Mouse (Mus musculus) heart, embryonic 10.5 days (tissue): ENCODE results near the gene Map2k1. TPM values are rescaled to one million over a fixed set of nuclear protein-coding genes. Genes with fewer than 3 reads are reported as not detected.
A peak's percentile ranks its signal among the peaks of the same experiment; 100 is the strongest.

Source experiments
- DNase-seq: peaks from one replicate; pipeline ENCODE4 v3.0.0-alpha.2; 2017; ENCODE audit warnings: low spot score
- H3K27ac ChIP-seq: fragments of 300-500 bp; sonication (generic); 2 replicates; pipeline ENCODE4 v1.5.1; 2016; ENCODE audit warnings: mild to moderate bottlenecking
- H3K27me3 ChIP-seq: fragments of 300-500 bp; sonication (generic); 2 replicates; pipeline ENCODE4 v1.6.1; 2016; ENCODE audit warnings: mild to moderate bottlenecking; ENCODE audit not compliant: poor library complexity, insufficient read depth, severe bottlenecking
- H3K36me3 ChIP-seq: fragments of 300-500 bp; sonication (generic); 2 replicates; pipeline ENCODE4 v1.6.1; 2016; ENCODE audit warnings: mild to moderate bottlenecking, moderate library complexity
- H3K4me1 ChIP-seq: fragments of 300-500 bp; sonication (generic); 2 replicates; pipeline ENCODE4 v1.6.1; 2016; ENCODE audit warnings: mild to moderate bottlenecking
- H3K4me3 ChIP-seq: fragments of 300-500 bp; sonication (generic); 2 replicates; pipeline ENCODE4 v1.5.1; 2016; ENCODE audit warnings: mild to moderate bottlenecking, moderate library complexity
- H3K9me3 ChIP-seq: fragments of 300-500 bp; sonication (generic); 2 replicates; pipeline ENCODE4 v1.6.1; 2016; ENCODE audit warnings: mild to moderate bottlenecking, moderate library complexity
- WGBS: fragments of 180-500 bp; shearing (Covaris S2); methylation state at CpG from one replicate; pipeline ENCODE4 v1.1.7; 2016; 5-methylcytosine and 5-hydroxymethylcytosine counted together
- polyA plus RNA-seq: library from polyadenylated mRNA; unstranded; fragments of >200 nt; fragmentation: Nextera tagmentation; extraction: Ambion mirVana; gene quantifications from 2 replicates; pipeline ENCODE4 v1.2.1, GENCODE M21; 2016

The Map2k1 gene
- polyA plus RNA-seq, 1 experiment from 2014 or later: 108 TPM

- no peak overlapping the region for H3K4me3 ChIP-seq
- WGBS: 92% methylated on average over 7 of the region's 7 CpGs
- H3K4me1 ChIP-seq: peaks cover 26% of the 10 kb centered on the region
- DNase-seq: no peak
- H3K36me3 ChIP-seq: peaks cover 12% of the 10 kb centered on the region
- no peaks in the 10 kb centered on the region for H3K27me3 ChIP-seq
- H3K9me3 ChIP-seq: no peaks in the 10 kb centered on the region
- no peak overlapping the region for H3K27ac ChIP-seq
Observed at GRCm38 (mm10) chr9:64236056-64236455, 17.4 kb downstream of the Map2k1 start.

GRCm38 (mm10) chr9:64234768-64235435, 18.5 kb downstream of the Map2k1 start, which contains the start of gene Uchl4:
Gene Uchl4 (plus strand): TSS chr9:64235201.
- peaks cover 12% of the 10 kb centered on the region for H3K36me3 ChIP-seq
- no peak within 1 kb of the TSS for H3K27ac ChIP-seq
- no peaks in the 10 kb centered on the region for H3K27me3 ChIP-seq
- no peaks in the 10 kb centered on the region for H3K9me3 ChIP-seq
- peaks cover 24% of the 10 kb centered on the region for H3K4me1 ChIP-seq
- no peak for DNase-seq
- H3K4me3 ChIP-seq: no peak within 1 kb of the TSS
- 93% methylated on average over 8 of the region's 8 CpGs for WGBS

- H3K27ac ChIP-seq: no peak overlapping the region
- no peaks in the 10 kb centered on the region for H3K27me3 ChIP-seq
- WGBS: 87% methylated on average over 5 of the region's 5 CpGs
- DNase-seq: no peak
- H3K4me3 ChIP-seq: no peak overlapping the region
- H3K9me3 ChIP-seq: no peaks in the 10 kb centered on the region
- H3K36me3 ChIP-seq: peaks cover 12% of the 10 kb centered on the region
- H3K4me1 ChIP-seq: peaks cover 27% of the 10 kb centered on the region
Observed at GRCm38 (mm10) chr9:64233656-64234055, 19.8 kb downstream of the Map2k1 start.

- 57% methylated on average over 9 of the region's 9 CpGs for WGBS
- no peak for DNase-seq
- peak overlapping the region; percentile 24 for H3K27ac ChIP-seq
Observed at GRCm38 (mm10) chr9:64232257-64232957, 21.0 kb downstream of the Map2k1 start.

GRCm38 (mm10) chr9:64231674-64232073, 21.8 kb downstream of the Map2k1 start:
- no peaks in the 10 kb centered on the region for H3K27me3 ChIP-seq
- H3K4me3 ChIP-seq: no peak overlapping the region
- H3K36me3 ChIP-seq: peaks cover 12% of the 10 kb centered on the region
- WGBS: 82% methylated on average over 3 of the region's 3 CpGs
- H3K9me3 ChIP-seq: no peaks in the 10 kb centered on the region
- no peak for DNase-seq
- H3K27ac ChIP-seq: peak overlapping the region; percentile 24; the same call in 1 of the 2 replicates
- peaks cover 32% of the 10 kb centered on the region for H3K4me1 ChIP-seq

More at GRCm38 (mm10) chr9:64232257-64232957, 21.0 kb downstream of the Map2k1 start:
- H3K4me1 ChIP-seq: peaks cover 27% of the 10 kb centered on the region
- peaks cover 12% of the 10 kb centered on the region for H3K36me3 ChIP-seq
- no peaks in the 10 kb centered on the region for H3K9me3 ChIP-seq
- H3K4me3 ChIP-seq: no peak overlapping the region
- H3K27me3 ChIP-seq: no peaks in the 10 kb centered on the region

GRCm38 (mm10) chr9:64231171-64231570, 22.3 kb downstream of the Map2k1 start:
- Histone ChIP-seq H3K36me3 (peaks cover 10% of the 10 kb centered on the region), H3K27me3 (no peaks in the 10 kb centered on the region), H3K9me3 (no peaks in the 10 kb centered on the region), H3K4me3 (no peak overlapping the region), H3K27ac (peak overlapping the region; percentile 23; the same call in 1 of the 2 replicates), H3K4me1 (peaks cover 33% of the 10 kb centered on the region)
- WGBS: 47% methylated on average over 5 of the region's 5 CpGs
- no peak for DNase-seq

- no peaks in the 10 kb centered on the region for H3K9me3 ChIP-seq
- H3K4me3 ChIP-seq: no peak overlapping the region
- H3K27ac ChIP-seq: no peak overlapping the region
- H3K4me1 ChIP-seq: peaks cover 49% of the 10 kb centered on the region
- no peaks in the 10 kb centered on the region for H3K36me3 ChIP-seq
- no peaks in the 10 kb centered on the region for H3K27me3 ChIP-seq
- no peak for DNase-seq
Observed at GRCm38 (mm10) chr9:64228972-64229371, 24.5 kb downstream of the Map2k1 start.

- no peaks in the 10 kb centered on the region for H3K9me3 ChIP-seq
- H3K27me3 ChIP-seq: no peaks in the 10 kb centered on the region
- H3K27ac ChIP-seq: no peak overlapping the region
- H3K4me1 ChIP-seq: peaks cover 49% of the 10 kb centered on the region
- DNase-seq: no peak
- peaks cover 3% of the 10 kb centered on the region; the same call in 1 of the 2 replicates for H3K36me3 ChIP-seq
- WGBS: 61% methylated on average over 12 of the region's 12 CpGs
- H3K4me3 ChIP-seq: no peak overlapping the region
Observed at GRCm38 (mm10) chr9:64227736-64228135, 25.7 kb downstream of the Map2k1 start.

GRCm38 (mm10) chr9:64225805-64226204, 27.6 kb downstream of the Map2k1 start:
- H3K4me3 ChIP-seq: no peak overlapping the region
- no peaks in the 10 kb centered on the region for H3K9me3 ChIP-seq
- peaks cover 3% of the 10 kb centered on the region; the same call in 1 of the 2 replicates for H3K36me3 ChIP-seq

GRCm38 (mm10) chr9:64222098-64222497, 31.3 kb downstream of the Map2k1 start:
- no peak for DNase-seq
- WGBS: 79% methylated on average over 2 of the region's 2 CpGs
- no peaks in the 10 kb centered on the region for H3K9me3 ChIP-seq
- no peak overlapping the region for H3K4me3 ChIP-seq
- H3K36me3 ChIP-seq: peaks cover 3% of the 10 kb centered on the region; the same call in 1 of the 2 replicates
- H3K27ac ChIP-seq: no peak overlapping the region
- H3K4me1 ChIP-seq: peaks cover 38% of the 10 kb centered on the region
- no peaks in the 10 kb centered on the region for H3K27me3 ChIP-seq

More at GRCm38 (mm10) chr9:64225805-64226204, 27.6 kb downstream of the Map2k1 start:
- H3K4me1 ChIP-seq: peaks cover 32% of the 10 kb centered on the region
- no peak overlapping the region for H3K27ac ChIP-seq
- H3K27me3 ChIP-seq: no peaks in the 10 kb centered on the region
- DNase-seq: no peak

GRCm38 (mm10) chr9:64221480-64221879, 32.0 kb downstream of the Map2k1 start:
- peaks cover 3% of the 10 kb centered on the region; the same call in 1 of the 2 replicates for H3K36me3 ChIP-seq
- no peaks in the 10 kb centered on the region for H3K9me3 ChIP-seq
- H3K4me3 ChIP-seq: no peak overlapping the region
- no peak overlapping the region for H3K27ac ChIP-seq
- WGBS: 91% methylated on average over 4 of the region's 4 CpGs
- H3K27me3 ChIP-seq: no peaks in the 10 kb centered on the region
- DNase-seq: no peak
- peaks cover 40% of the 10 kb centered on the region for H3K4me1 ChIP-seq

GRCm38 (mm10) chr9:64220603-64221002, 32.8 kb downstream of the Map2k1 start:
- H3K27me3 ChIP-seq: no peaks in the 10 kb centered on the region
- H3K9me3 ChIP-seq: no peaks in the 10 kb centered on the region
- H3K36me3 ChIP-seq: peaks cover 3% of the 10 kb centered on the region; the same call in 1 of the 2 replicates
- no peak overlapping the region for H3K4me3 ChIP-seq
- H3K4me1 ChIP-seq: peaks cover 38% of the 10 kb centered on the region
- DNase-seq: no peak
- WGBS: 71% methylated on average over 1 of the region's 1 CpGs
- no peak overlapping the region for H3K27ac ChIP-seq

GRCm38 (mm10) chr9:64219772-64220420, 33.5 kb downstream of the Map2k1 start:
- no peak for DNase-seq
- Histone ChIP-seq H3K36me3 (peaks cover 3% of the 10 kb centered on the region; the same call in 1 of the 2 replicates), H3K4me1 (peaks cover 32% of the 10 kb centered on the region), H3K27me3 (no peaks in the 10 kb centered on the region), H3K4me3 (no peak overlapping the region), H3K27ac (no peak overlapping the region), H3K9me3 (no peaks in the 10 kb centered on the region)
- 85% methylated on average over 10 of the region's 10 CpGs for WGBS
